Mouse (Mus musculus) CH12F3 (cell line): Measurements from ENCODE around the gene Ppp1r18.

Source experiments
- in situ Hi-C: fragments of 300-500 bp; cut with MboI; formaldehyde crosslinking; loops from 2 replicates; pipeline ENCODE4 v1.14.3; 2020; ENCODE audit warnings: low sequenced_read_pairs

Ppp1r18 gene

DNA sequence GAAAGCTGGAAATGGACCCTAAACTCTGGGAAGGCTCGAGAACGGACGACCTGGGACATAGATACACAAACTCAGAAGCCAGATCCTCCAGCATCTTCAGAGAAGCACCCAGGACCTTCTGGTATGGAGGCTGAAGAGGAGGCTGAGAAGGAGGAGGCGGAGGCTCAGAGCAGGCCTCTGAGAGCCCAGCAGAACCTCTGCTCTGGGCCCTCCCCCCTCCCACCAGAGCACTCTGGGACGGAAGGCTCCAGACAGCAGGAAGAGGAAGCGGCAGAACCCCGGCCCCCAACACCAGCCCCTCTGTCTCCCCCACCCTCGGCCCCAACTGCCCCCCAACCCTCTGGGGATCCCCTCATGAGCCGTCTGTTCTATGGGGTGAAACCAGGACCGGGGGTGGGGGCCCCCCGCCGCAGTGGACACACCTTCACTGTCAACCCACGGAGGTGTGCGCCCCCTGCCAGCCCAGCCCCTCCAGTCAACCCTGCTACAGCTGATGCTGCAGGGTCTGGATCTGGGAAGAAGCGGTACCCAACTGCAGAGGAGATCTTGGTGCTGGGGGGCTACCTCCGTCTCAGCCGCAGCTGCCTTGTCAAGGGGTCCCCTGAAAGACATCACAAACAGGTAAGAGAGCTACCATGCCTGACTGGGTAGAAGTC is 2.9 kb downstream of the Ppp1r18 start:
- in situ Hi-C loops: no loop called here

DNA sequence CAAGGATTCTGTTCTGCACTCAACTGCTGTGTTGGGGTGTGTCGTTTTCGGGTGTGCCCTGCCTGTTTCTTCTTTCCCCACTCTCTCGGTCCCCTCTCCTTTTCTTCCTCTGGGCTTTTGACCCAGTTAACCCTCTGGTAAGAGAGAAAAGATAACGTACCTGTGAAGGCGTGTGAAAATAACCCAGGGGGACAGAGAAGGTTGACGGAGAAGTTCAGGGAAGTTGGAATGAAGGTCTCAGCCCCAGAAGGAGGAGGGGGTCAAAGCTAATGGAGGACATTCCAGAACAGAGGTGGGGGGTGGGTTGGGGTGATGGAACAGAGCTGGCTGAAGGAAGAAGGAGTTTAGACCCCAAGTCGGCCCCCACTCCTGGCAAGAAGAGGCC is 3.6 kb downstream of the Ppp1r18 start:
- in situ Hi-C loops: no loop called here

DNA sequence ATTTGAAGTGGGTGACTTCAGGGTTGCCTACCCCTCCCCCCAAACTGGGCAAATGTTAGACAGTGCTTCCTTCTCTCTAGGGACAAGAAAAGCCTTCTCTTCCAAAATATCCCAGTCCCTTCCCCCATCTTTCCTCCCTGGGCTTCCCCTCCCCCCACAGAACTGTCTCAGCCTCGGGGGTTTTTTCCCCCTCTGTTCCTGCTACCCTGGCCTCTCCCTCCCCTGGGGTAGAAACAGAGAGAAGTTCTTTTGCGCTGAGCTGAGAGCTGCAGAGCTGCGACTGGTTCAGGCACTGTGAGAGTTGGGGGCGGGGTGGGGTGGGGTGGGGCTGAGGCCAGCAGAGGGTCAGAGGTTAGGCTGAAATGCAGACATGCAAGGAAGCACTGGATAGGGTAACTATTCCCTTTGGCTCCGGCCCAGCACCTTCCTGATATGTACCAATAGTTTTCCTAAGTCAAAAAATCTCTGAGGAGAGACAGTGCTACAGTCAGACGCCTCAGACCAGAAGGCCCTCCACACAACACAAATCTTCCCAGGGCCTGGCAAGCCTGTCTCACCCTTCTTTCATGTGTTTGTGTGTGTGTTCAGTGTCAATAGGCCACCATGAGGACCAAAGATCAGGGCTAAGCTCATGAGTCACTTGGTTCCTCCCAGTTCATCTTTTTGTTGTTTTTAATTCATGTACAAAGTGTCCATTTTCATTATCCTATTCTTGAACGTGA is 4.1 kb downstream of the Ppp1r18 start:
- in situ Hi-C loops: loop anchor here (5.0 kb wide), 1 partner anchor 37 kb away; no protein-coding TSS in a partner anchor

DNA sequence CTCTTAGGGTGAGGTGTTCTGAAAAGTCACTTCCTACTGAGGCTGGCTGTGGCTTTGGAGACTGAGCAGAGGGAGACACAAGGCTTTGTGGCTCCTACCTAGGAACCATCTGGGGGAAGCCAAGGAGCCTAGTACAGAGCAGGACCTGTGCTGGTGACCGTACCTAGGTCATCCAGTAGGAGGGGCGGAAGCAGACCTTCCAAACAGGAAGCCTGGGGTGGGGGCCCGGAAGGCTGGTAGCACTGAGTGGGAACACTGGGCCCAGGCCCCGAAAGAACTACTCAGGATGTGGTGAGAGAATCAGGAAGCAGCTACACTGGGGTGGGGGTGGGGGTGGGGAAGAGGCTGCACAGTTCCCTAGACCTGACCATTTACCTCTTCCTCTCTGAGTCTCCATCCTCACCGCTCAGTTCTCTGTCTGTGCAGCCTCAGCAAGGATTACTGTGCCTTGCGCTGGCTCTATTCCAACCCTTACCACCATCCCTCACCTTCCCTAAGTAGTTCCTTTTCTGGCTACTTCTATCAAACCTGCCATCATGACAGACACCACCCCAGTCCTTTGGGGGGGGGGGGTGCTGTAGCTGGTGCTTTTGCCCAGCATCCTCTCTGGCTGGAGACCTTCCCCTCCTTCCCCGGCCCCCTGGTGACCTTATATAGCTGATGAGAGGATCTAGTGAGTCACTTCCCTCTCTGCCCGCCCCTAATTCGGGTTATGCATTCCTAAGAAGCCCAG is 4.9 kb downstream of the Ppp1r18 start:
- in situ Hi-C loops: loop anchor here (5.0 kb wide), 1 partner anchor 38 kb away; no protein-coding TSS in a partner anchor

DNA sequence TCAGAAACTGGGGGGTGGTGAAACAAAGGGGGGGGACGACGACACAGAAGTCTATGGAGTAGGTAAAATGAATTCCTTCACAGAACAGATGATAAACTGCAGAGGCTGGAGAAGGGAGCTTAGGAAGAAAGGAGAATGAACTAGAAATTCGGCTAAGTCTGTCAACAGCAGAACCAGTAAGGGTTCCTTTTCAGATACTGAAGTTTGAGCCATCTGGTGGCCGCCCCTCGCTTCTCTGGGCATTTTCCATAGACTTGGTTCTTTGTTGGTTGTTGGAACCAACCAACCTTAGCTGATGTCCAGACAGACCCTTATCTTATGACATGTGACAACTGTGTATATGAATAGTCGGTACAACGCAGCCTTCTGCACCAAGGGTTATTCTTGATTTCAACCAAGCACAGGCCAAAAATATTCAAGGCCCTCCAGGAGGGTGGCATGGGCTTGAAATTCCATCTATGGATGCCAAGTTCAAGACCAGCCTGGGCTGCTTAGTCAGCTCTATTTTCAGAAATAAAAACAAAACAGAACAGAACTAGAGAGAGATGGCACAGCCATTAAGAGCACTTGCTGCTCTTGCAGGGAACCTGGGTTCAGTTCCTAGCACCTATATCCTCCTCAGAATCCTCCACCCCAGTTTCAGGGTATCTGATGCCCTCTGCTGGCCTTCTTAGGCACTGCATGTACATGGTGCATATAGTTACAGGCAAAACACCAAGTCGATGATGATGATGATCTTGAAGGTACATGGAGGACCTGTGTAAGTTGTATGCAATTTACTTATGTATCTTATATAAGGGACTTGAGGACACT is 5.7 kb downstream of the Ppp1r18 start:
- in situ Hi-C loops: loop anchor here (5.0 kb wide), 1 partner anchor 39 kb away; no protein-coding TSS in a partner anchor

DNA sequence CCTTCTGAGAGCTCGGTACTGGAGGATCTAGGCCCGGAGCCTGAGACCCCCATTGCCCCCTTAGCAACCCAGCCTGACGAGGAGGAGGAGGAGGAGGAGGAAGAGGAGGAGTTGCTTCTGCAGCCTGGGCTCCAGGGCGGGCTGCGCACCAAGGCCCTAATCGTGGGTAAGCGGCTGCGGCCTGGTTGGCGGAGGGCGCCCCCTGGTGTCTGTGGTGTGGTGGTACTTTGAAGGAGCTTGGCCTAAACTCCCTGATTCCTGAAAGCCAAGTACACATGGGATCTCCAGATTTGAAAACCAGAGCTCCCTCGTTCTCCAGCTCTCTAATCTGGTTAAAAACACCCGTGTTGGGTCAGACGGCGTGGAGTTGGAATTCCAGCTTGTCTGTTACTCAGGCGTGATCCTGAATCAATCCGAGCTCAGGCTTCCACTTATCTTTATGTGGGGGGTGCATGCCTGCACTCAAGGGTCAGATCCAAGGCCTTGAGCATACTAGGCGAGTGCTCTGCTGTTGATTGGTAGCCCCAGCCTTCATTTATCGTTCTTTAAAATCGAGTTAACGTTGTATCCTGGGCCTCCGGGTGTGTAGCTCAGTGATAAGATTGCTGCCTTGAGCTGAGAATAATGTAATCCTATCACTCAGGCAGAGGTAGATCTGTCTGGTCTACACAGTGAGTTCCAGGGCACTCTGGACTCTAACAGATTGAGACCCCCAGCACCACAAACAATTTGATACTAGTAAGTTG is 8.6 kb downstream of the Ppp1r18 start:
- in situ Hi-C loops: loop anchor here (5.0 kb wide), 1 partner anchor 42 kb away; no protein-coding TSS in a partner anchor

DNA sequence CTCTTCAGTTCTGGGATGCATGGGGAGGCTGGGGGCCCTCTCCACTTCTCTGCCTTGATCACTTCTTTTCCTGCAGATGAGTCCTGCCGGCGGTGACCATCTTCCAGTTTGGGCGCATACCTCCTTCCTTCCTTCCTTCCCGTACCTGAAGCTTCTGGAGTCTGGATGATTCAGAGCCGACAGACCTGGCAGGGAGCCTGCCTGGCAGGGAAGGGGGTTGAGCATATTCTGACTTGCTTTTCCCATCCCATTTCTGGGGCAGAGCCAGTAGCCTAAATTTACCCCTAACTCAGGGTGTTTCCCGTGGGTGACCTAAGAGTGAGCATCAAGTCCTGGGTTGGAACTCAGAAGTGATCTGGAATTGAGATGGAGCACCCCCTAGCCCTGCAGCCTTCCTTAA is 9.3 kb downstream of the Ppp1r18 start:
- in situ Hi-C loops: loop anchor here (5.0 kb wide), 1 partner anchor 42 kb away; no protein-coding TSS in a partner anchor

DNA sequence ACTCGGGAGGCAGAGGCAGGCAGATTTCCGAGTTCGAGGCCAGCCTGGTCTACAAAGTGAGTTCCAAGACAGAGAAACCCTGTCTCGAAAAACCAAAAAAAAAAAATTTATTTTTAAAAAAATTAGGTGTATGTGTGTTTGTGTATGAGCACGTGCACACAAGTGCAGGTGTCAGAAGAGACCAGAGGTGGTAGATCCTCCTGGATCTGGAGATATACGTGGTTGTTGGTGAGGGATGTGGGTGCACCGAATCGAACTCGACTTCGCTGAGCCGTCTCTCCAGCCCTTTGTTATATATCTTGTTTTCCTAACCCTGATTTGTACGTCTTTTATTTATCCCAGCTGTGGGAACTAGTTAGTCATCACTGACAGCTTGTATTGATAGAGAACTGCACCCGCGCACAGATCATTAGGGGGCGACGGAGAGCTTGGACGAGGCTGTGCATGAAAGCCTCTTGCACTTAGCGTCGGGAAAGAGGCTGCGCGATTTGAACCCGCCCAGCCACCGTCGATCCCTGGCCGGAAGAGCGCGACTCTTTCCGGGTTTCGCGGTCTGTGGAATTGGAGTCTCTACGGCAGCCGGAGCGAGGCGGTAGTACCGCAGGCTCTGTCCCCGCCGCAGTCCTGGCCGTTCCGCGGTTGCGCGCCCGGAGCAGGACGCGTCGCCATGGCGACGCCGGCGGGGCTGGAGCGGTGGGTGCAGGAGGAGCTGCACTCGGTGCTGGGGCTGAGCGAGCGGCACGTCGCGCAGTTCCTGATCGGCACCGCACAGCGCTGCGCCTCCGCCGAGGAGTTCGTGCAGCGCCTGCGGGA is 14.1 kb downstream of the Ppp1r18 start, which contains the start of gene Dhx16:
Dhx16 (plus strand) TSS at position 575 of the 813 bp plus-strand sequence.
- in situ Hi-C loops: no loop called here

DNA sequence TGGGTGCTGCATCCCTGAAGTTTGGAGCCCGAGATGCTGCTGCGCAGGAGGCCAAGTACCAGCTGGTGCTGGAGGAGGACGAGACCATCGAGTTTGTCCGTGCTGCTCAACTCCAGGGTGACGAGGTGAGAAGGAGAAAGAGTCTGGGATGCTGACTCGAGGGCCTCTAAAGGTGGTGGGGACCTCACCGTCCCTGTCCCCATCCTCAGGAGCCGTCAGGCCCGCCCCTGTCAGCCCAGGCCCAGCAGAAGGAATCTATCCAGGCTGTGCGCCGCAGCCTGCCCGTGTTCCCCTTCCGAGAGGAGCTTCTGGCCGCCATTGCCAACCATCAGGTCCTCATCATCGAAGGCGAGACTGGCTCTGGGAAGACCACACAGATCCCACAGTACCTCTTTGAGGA is 17.5 kb downstream of the Ppp1r18 start:
- in situ Hi-C loops: no loop called here

DNA sequence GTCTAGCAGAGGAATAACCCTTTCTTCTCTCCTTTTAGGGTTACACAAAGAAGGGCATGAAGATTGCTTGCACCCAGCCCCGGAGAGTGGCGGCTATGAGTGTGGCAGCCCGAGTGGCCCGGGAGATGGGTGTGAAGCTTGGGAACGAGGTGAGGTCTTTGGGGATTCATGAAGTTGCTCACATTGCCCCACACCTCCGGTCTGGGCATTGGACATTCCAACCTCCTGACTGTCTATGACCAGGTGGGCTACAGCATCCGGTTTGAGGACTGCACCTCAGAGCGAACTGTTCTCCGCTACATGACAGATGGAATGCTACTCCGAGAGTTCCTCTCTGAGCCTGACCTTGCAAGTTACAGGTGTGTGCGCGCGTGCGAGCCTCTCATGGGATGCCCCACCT is 18.4 kb downstream of the Ppp1r18 start:
- in situ Hi-C loops: no loop called here

DNA sequence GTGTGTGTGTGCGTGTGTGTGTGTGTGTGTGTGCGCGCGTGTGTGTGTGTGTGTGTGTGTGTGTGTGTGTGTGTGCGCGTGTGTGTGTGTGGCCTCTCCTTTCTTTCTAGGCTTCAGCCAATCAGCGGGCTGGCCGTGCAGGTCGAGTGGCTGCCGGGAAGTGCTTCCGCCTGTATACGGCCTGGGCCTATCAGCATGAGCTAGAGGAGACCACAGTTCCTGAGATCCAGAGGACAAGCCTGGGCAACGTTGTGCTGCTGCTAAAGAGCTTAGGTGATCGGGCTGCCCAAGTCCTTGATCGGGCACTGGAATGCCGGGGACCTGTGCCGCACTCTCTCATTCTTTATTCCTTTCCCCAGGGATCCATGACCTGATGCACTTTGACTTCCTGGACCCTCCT is 22.3 kb downstream of the Ppp1r18 start:
- in situ Hi-C loops: no loop called here

DNA sequence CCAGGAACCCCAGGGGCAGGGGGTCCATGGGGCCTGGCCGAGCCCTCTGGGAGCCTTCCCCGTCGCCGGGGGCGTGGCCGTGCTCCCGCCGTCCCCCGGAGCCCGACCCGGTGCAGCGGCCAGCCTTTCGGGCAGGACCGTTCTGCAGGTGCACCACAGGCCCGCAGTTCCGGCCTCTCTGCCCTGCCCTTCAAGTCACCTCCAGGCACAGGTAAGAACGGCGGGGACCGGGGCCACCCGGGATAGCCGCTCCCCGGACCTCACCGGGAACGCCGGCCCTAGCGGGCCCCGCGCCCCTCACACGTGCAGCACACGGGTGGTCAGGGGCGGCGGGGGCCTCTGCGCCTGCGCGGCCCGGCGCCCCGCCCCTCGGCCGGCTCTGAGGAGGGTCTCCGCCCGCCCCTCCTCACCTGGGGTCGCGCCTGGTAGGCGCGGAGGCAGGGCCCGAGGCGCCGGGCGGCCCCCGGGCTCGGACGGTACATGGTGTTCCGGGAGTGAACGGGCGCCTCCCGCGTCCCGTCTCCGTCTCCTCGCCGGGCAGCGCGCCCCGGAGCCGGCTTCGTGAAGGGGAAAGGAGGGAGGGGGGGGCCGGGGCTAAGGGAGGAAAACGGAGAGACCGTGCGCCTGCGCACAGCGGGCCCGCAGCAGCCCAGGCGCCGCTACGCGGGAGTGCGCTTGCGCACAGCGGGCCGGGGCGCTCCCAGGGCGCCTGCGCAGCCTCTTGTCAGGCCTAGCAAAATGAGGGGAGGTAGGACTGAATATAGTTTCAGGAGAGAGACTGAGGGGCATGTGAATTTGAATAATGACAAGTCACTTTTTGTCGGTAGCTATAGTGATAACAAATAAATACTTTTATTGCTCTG is 31.6 kb downstream of the Ppp1r18 start, which contains the start of gene 2310061I04Rik:
2310061I04Rik (minus strand) TSS at position 651 of the 863 bp plus-strand sequence.
- in situ Hi-C loops: no loop called here

DNA sequence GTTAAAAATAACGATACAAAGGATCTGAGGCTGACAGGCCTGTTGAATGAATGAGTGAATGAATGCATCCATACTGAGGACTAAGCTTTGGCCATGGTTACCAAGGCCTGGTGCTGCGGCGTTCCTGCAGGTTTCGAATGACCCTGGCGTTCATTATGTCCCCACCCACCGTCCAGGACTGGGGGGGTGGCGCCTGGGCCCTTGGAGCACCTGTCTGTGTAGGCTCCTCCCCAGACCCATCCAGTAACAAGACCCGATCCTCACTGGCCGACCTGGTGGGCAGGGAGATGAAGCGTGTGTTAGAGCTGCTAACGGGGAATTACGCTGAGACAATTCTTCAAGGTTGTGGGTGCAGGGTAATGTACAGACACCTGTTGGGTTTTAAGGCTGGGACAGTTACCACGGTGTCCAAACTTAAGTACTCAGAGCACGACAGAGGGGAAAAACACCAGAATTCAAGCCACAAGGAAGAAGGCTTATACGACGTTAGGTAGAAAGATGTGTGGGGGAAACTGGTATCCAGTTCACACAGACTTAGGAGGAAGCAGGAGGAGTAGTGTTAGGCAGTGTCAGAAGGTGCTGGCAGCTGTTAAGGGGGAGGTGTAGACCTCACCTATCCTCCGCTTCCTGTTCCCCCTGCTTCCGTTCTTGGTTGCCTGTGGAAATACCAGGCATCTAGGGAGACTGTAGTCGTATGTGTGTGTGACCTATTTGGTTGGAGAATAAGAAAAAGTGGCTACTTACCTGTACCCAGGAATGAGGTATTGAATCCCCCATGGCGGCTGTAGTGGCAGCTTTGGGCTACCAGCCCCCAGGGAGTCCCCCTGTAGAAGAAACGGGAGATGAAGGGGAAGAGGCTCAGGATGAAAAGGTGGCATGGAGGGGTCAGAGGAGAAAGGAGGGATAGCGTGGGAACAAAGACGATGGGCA is 32.5 kb downstream of the Ppp1r18 start:
- in situ Hi-C loops: no loop called here

DNA sequence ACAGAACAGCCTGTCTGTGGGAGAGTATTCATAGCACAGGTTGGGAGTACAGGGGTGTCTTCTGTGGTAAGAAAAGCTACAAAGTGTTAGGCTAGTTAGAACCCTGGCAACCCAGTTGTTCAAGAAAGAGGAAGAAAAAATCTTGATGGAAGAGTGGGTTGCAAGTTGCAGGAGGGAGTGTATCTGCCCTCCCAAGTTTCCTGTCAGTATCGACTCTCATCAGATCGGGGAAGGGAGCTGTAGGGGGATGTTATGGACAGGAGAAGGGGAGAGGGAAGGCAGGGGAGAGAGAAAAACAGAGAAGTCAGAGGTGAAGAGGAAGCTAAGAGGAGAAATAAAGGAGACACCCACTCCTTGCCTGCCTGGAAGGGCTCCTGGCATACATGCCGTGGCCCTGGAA is 35.2 kb downstream of the Ppp1r18 start:
- in situ Hi-C loops: no loop called here

DNA sequence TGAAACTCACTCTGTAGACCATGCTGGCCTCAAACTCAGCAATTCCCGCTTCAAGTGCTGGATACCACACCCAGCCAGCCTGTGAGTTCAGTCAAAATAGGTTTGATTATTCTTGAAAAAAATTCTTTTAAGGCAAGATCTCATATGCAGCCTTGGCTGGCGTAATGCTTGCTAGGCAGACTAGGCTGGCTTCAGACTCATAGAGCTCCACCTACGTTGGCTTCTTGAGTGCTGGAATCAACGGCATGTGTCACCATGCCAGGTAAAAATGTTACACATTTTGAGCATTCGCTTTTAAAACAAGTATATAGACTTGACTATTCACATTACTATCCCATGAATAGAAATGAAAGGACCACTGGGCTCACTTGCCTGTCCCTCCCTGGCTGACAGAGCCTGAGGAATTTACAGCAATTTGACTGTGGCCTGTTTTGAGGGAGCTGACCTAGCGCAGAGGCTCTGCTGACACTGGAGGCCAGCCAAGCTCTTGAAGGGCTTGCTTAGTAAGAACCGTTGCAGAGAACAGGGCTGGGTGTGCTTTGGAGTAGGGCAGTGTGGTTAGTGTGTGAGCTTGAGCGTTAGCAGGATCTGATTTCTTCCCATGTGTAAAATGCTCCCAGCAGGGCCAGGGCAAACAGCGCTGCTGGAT is 38.1 kb downstream of the Ppp1r18 start:
- in situ Hi-C loops: no loop called here

DNA sequence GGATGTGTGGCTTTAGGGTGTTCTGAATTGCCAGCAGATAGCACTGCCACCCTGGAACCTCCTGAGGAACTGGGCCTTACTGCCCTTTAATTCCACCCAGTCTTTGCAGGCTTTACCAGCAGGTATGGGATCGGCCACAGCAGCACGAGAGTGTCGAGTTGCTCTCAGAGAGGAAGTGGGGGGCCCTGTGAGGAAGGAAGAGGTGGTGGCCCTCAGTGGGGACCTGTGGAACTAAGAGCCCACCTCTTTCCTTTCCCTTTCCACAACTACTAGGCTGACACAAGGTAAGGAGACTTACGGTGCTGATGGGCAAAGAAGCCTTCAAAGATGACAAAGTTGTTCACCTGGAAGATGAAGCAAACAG is 38.6 kb downstream of the Ppp1r18 start:
- in situ Hi-C loops: no loop called here

DNA sequence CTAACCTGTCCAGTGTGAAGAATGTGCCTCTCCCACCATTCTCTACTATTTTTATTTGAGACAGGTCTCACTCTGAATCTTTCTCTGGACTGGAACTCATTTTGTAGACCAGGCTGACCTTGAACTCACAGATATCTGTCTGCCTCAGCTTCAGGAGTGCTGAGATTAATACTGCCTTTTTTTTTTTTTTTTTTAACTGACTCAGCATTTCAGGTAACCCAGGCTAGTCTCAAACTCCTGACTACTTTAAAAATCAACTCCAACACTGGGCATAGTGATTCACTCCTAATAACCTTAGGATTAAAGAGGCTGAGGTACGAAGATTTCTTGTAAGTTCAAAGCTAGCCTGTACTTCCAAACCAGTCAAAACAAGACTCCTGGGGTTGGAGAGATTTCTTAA is 40.2 kb downstream of the Ppp1r18 start:
- in situ Hi-C loops: no loop called here
